Mouse (Mus musculus): ENCODE results near the gene Ndufb10. TPM values are rescaled to one million over a fixed set of nuclear protein-coding genes. Genes with fewer than 3 reads are reported as not detected.

The Ndufb10 gene
- total RNA-seq, 2 experiments from 2014 or later: 226 to 238 TPM

Other genes with a start within 250 kb of the Ndufb10 start
- gene Mlst8, start 245.4 kb downstream of the Ndufb10 start, total RNA-seq (2021): 10 to 100 TPM; 42.5 to 42.9 TPM
- 100 to 1,000 TPM; 153 to 157 TPM for gene Caskin1, start 235.9 kb downstream of the Ndufb10 start, total RNA-seq (2021)
- gene Traf7, start 196.5 kb downstream of the Ndufb10 start, total RNA-seq (2021): 10 to 100 TPM; 79.3 to 84.6 TPM
- 10 to 100 TPM; 69.7 to 75.6 TPM for gene Rab26, start 190.3 kb downstream of the Ndufb10 start, total RNA-seq (2021)
- 10 to 100 TPM; 78.8 to 80.0 TPM for gene Pkd1, start 174.6 kb downstream of the Ndufb10 start, total RNA-seq (2021)
- gene Tsc2, start 91.8 kb downstream of the Ndufb10 start, total RNA-seq (2021): 100 to 1,000 TPM; 182 to 189 TPM
- gene Nthl1, start 91.8 kb downstream of the Ndufb10 start, total RNA-seq (2021): 1 to 10 TPM; 4.9 to 6.1 TPM
- 10 to 100 TPM; 39.7 to 41.0 TPM for gene Slc9a3r2, start 74.2 kb downstream of the Ndufb10 start, total RNA-seq (2021)
- gene Npw, start 66.0 kb downstream of the Ndufb10 start, total RNA-seq (2021): 1 to 10 TPM; 1.3 to 2.0 TPM
- gene Zfp598, start 54.8 kb downstream of the Ndufb10 start, total RNA-seq (2021): 10 to 100 TPM; 39.6 to 42.8 TPM
- 100 to 1,000 TPM; 159 to 169 TPM for gene Syngr3, start 34.5 kb downstream of the Ndufb10 start, total RNA-seq (2021)
- 10 to 100 TPM; 18.8 to 23.1 TPM for gene Gfer, start 28.3 kb downstream of the Ndufb10 start, total RNA-seq (2021)
- gene Noxo1, start 28.2 kb downstream of the Ndufb10 start, total RNA-seq (2021): 1 to 10 TPM; 3.2 to 3.7 TPM
- gene Tbl3, start 16.8 kb downstream of the Ndufb10 start, total RNA-seq (2021): 10 to 100 TPM; 31.7 to 32.5 TPM
- gene Rnf151, start 6.4 kb downstream of the Ndufb10 start, total RNA-seq (2021): under 1 TPM in 1 of 2 experiments, not detected in 1; 0.27 TPM
- 100 to 1,000 TPM; 318 to 320 TPM for gene Rps2, start 6.4 kb downstream of the Ndufb10 start, total RNA-seq (2021)
- gene Rpl3l, start 3.3 kb upstream of the Ndufb10 start, total RNA-seq (2021): under 1 TPM; 0.27 to 0.43 TPM
- gene Msrb1, start 12.2 kb upstream of the Ndufb10 start, total RNA-seq (2021): 10 to 100 TPM; 41.3 to 45.5 TPM
- under 1 TPM; 0.35 to 0.38 TPM for gene Hs3st6, start 28.5 kb upstream of the Ndufb10 start, total RNA-seq (2021)
- gene Meiob, start 79.8 kb upstream of the Ndufb10 start, total RNA-seq (2021): not detected
- gene Hagh, start 115.7 kb upstream of the Ndufb10 start, total RNA-seq (2021): 100 to 1,000 TPM; 129 TPM
- 10 to 100 TPM; 21.4 to 21.7 TPM for gene Fahd1, start 125.9 kb upstream of the Ndufb10 start, total RNA-seq (2021)
- gene Igfals, start 141.5 kb upstream of the Ndufb10 start, total RNA-seq (2021): not detected
- gene Nubp2, start 161.9 kb upstream of the Ndufb10 start, total RNA-seq (2021): 10 to 100 TPM; 32.3 to 33.5 TPM
- gene Spsb3, start 162.2 kb upstream of the Ndufb10 start, total RNA-seq (2021): 10 to 100 TPM; 47.5 to 48.3 TPM
- gene Eme2, start 170.6 kb upstream of the Ndufb10 start, total RNA-seq (2021): 10 to 100 TPM; 52.0 to 53.1 TPM
- 10 to 100 TPM; 75.4 to 78.6 TPM for gene Mrps34, start 170.6 kb upstream of the Ndufb10 start, total RNA-seq (2021)
- 10 to 100 TPM; 60.7 to 61.2 TPM for gene Nme3, start 172.0 kb upstream of the Ndufb10 start, total RNA-seq (2021)
- 100 to 1,000 TPM; 388 to 404 TPM for gene Mapk8ip3, start 212.5 kb upstream of the Ndufb10 start, total RNA-seq (2021)
- gene Jpt2, start 236.2 kb upstream of the Ndufb10 start, total RNA-seq (2021): 1 to 10 TPM; 5.9 to 6.4 TPM

Measured in layer of hippocampus, adult 18-20 months (tissue).